Comparison of ENCODE assay signal across 9 mouse cellular contexts in genomic region chr1:134858344-134859053, GRCm38 (mm10).
DNase-seq lines count a peak whose midpoint lies in the region; ATAC-seq and TF ChIP-seq lines count a peak whose summit lies in the region.
"Had no signal": no experiment of that assay in that cellular context is flagged by ENCODE, and none has a peak within 500 bp of the region (broad histone marks: within the 10 kb centered on the region; RNA-seq: fewer than 3 reads in every experiment).

No protein-coding gene starts in this region.

- ATAC-seq in midbrain, embryonic 14.5 days (ENCODE audit: low FRiP score, low TSS enrichment): no peak
- ATAC-seq in heart, embryonic 12.5 days (ENCODE audit: insufficient number of reproducible peaks, low FRiP score): peak; percentile 51; the same call in 1 of the 2 replicates
- no peak for ATAC-seq in erythroid progenitor cell, adult 5-6 weeks (replicated peaks; ENCODE audit: low FRiP score, poor library complexity, severe bottlenecking)
- ATAC-seq in midbrain, embryonic 16.5 days: no peak

- H3K4me1 ChIP-seq in midbrain, embryonic 14.5 days (ENCODE audit: control insufficient read depth, insufficient read depth, low read length): peaks cover 17% of the 10 kb centered on the region; the same call in 1 of the 2 replicates
- H3K4me1 ChIP-seq in midbrain, embryonic 10.5 days: peaks cover 18% of the 10 kb centered on the region
- H3K4me1 ChIP-seq in heart, embryonic 12.5 days (replicated peaks): peaks cover 26% of the 10 kb centered on the region
- H3K4me1 ChIP-seq in midbrain, embryonic 16.5 days (ENCODE audit: control insufficient read depth, insufficient read depth, low read length): peaks cover 7% of the 10 kb centered on the region; the same call in 1 of the 2 replicates
- H3K4me1 ChIP-seq: limb, embryonic 13.5 days had no signal

- no peak overlapping the region for H3K4me3 ChIP-seq in midbrain, embryonic 14.5 days (replicated peaks; ENCODE audit: low read depth, low read length)
- no peak overlapping the region for H3K4me3 ChIP-seq in midbrain, embryonic 10.5 days
- no peak overlapping the region for H3K4me3 ChIP-seq in heart, embryonic 12.5 days
- H3K4me3 ChIP-seq in myocyte: no peak overlapping the region
- no peak overlapping the region for H3K4me3 ChIP-seq in midbrain, embryonic 16.5 days (ENCODE audit: low read depth, low read length)
- H3K4me3 ChIP-seq: limb, embryonic 13.5 days had no signal

- no peak overlapping the region for H3K27ac ChIP-seq in midbrain, embryonic 14.5 days (replicated peaks; ENCODE audit: low read depth, low read length)
- H3K27ac ChIP-seq in midbrain, embryonic 10.5 days (replicated peaks): no peak overlapping the region
- peak overlapping the region; percentile 92 for H3K27ac ChIP-seq in heart, embryonic 12.5 days (ENCODE audit: poor library complexity, severe bottlenecking)
- no peak overlapping the region for H3K27ac ChIP-seq in midbrain, embryonic 16.5 days (ENCODE audit: low read length)
- H3K27ac ChIP-seq: limb, embryonic 13.5 days had no signal

- H3K27me3 ChIP-seq in midbrain, embryonic 14.5 days (ENCODE audit: control insufficient read depth, insufficient read depth, low read length): no peaks in the 10 kb centered on the region
- peaks cover 59% of the 10 kb centered on the region for H3K27me3 ChIP-seq in midbrain, embryonic 10.5 days (ENCODE audit: low read depth, poor library complexity, severe bottlenecking)
- no peaks in the 10 kb centered on the region for H3K27me3 ChIP-seq in heart, embryonic 12.5 days (replicated peaks)
- no peaks in the 10 kb centered on the region for H3K27me3 ChIP-seq in myocyte (ENCODE audit: control insufficient read depth, insufficient read depth, insufficient read length)
- no peaks in the 10 kb centered on the region for H3K27me3 ChIP-seq in midbrain, embryonic 16.5 days (ENCODE audit: control insufficient read depth, insufficient read depth, low read depth, low read length)
- H3K27me3 ChIP-seq: limb, embryonic 13.5 days had no signal

- no peaks in the 10 kb centered on the region for H3K9me3 ChIP-seq in midbrain, embryonic 14.5 days (ENCODE audit: control insufficient read depth, low read length)
- H3K9me3 ChIP-seq in midbrain, embryonic 10.5 days (replicated peaks): no peaks in the 10 kb centered on the region
- no peaks in the 10 kb centered on the region for H3K9me3 ChIP-seq in heart, embryonic 12.5 days (replicated peaks)
- H3K9me3 ChIP-seq in midbrain, embryonic 16.5 days (replicated peaks; ENCODE audit: control insufficient read depth, low read length, poor library complexity, severe bottlenecking): no peaks in the 10 kb centered on the region
- H3K9me3 ChIP-seq: limb, embryonic 13.5 days had no signal

- H3K4me2 ChIP-seq in midbrain, embryonic 14.5 days (ENCODE audit: low read length): no peak overlapping the region
- H3K4me2 ChIP-seq in heart, embryonic 12.5 days: 0 out of 2 replicates have a peak overlapping the region, but pooled peaks have one; percentile 13
- peak overlapping the region; percentile 1 for H3K4me2 ChIP-seq in myocyte (ENCODE audit: low read depth)
- no peak overlapping the region for H3K4me2 ChIP-seq in midbrain, embryonic 16.5 days (ENCODE audit: low read length)
- H3K4me2 ChIP-seq: limb, embryonic 13.5 days had no signal

- 49% methylated on average over 3 of the region's 3 CpGs for WGBS in midbrain, embryonic 14.5 days
- 83% methylated on average over 3 of the region's 3 CpGs for WGBS in midbrain, embryonic 10.5 days
- WGBS in heart, embryonic 12.5 days: 36% methylated on average over 3 of the region's 3 CpGs
- WGBS in midbrain, embryonic 16.5 days: 50% methylated on average over 3 of the region's 3 CpGs

- H3ac ChIP-seq in myocyte (ENCODE audit: control insufficient read depth, insufficient read length): no peak overlapping the region

- DNase-seq in midbrain, embryonic 14.5 days: peak; percentile 70
- DNase-seq in midbrain, embryonic 10.5 days (ENCODE audit: low spot score): no peak
- DNase-seq in cerebellum, postnatal 10 days: peak; percentile 94 to 95
- no peak for DNase-seq in frontal cortex, postnatal 25 days (ENCODE audit: low spot score in 2 of 2)

- H3K9ac ChIP-seq in midbrain, embryonic 14.5 days (replicated peaks; ENCODE audit: low read length): no peak overlapping the region
- H3K9ac ChIP-seq in heart, embryonic 12.5 days: no peak overlapping the region
- no peak overlapping the region for H3K9ac ChIP-seq in midbrain, embryonic 16.5 days (ENCODE audit: low read depth, low read length)
- H3K9ac ChIP-seq: limb, embryonic 13.5 days had no signal

- no peak for TF ChIP-seq POLR2A in myocyte (IDR thresholded peaks at IDR 0.05; ENCODE audit: insufficient read length, low read depth)

- no peaks in the 10 kb centered on the region for H3K36me3 ChIP-seq in midbrain, embryonic 14.5 days (ENCODE audit: control insufficient read depth, insufficient read depth, low read length)
- H3K36me3 ChIP-seq in midbrain, embryonic 10.5 days: peaks cover 5% of the 10 kb centered on the region; the same call in 1 of the 2 replicates
- peaks cover 8% of the 10 kb centered on the region for H3K36me3 ChIP-seq in heart, embryonic 12.5 days
- H3K36me3 ChIP-seq in myocyte (ENCODE audit: control insufficient read depth, insufficient read depth): peaks cover 10% of the 10 kb centered on the region
- no peaks in the 10 kb centered on the region for H3K36me3 ChIP-seq in midbrain, embryonic 16.5 days (ENCODE audit: control insufficient read depth, insufficient read depth, low read length)
- H3K36me3 ChIP-seq: limb, embryonic 13.5 days had no signal

- H3K79me2 ChIP-seq in myocyte (ENCODE audit: control insufficient read depth, insufficient read depth): no peaks in the 10 kb centered on the region

TF ChIP-seq in myocyte, 11 proteins besides CTCF, POLR2A, EP300 and RAD21:
- no peak for TF ChIP-seq REST (IDR thresholded peaks at IDR 0.05; ENCODE audit: insufficient read depth, insufficient read length)
- no peak for TF ChIP-seq SRF (IDR thresholded peaks at IDR 0.05; ENCODE audit: control insufficient read depth, insufficient read length, low read depth)
- TF ChIP-seq USF1 (IDR thresholded peaks at IDR 0.05; ENCODE audit: low read depth): no peak
- peak in 2 of 3 experiments; percentile 61 to 65 for TF ChIP-seq MYOG (IDR thresholded peaks at IDR 0.05; ENCODE audit: control insufficient read depth in 1 of 3, insufficient read depth in 1 of 3, insufficient read length in 2 of 3, low read depth in 2 of 3)
- TF ChIP-seq E2F4 (IDR thresholded peaks at IDR 0.05; ENCODE audit: insufficient read depth): no peak
- TF ChIP-seq MYOD1 (IDR thresholded peaks at IDR 0.05; ENCODE audit: control insufficient read depth in 1 of 3, insufficient read length in 2 of 3, low read depth in 2 of 3): peak; percentile 74 to 92 (median 83)
- no peak for TF ChIP-seq TCF12 (IDR thresholded peaks at IDR 0.05; ENCODE audit: insufficient read depth, poor library complexity, severe bottlenecking)
- no peak for TF ChIP-seq POLR2AphosphoS2 (IDR thresholded peaks at IDR 0.05; ENCODE audit: insufficient read length, low read depth)
- no peak for TF ChIP-seq CEBPB (IDR thresholded peaks at IDR 0.05; ENCODE audit: insufficient read depth, poor library complexity, severe bottlenecking)
TF ChIP-seq in myocyte: peak in this region for 2.

Comparison
In these comparisons a context has a peak if more than half of its experiments do, and no peak if none do; other contexts are left out.
1. DNase-seq: peak in midbrain, embryonic 14.5 days (single experiment) and cerebellum, postnatal 10 days (2 of 2); none in midbrain, embryonic 10.5 days (single experiment) and frontal cortex, postnatal 25 days (0 of 2).
2. H3K4me2 ChIP-seq: peak in heart, embryonic 12.5 days (single experiment) and myocyte (single experiment); none in midbrain, embryonic 14.5 days (single experiment) and midbrain, embryonic 16.5 days (single experiment).